8 mouse cellular contexts compared by ENCODE assay signal in genomic region chrX:71493279-71493656, GRCm38 (mm10). TPM values are rescaled to one million over a fixed set of nuclear protein-coding genes. Genes with fewer than 3 reads are reported as not detected.
DNase-seq lines count a peak whose midpoint lies in the region; ATAC-seq and TF ChIP-seq lines count a peak whose summit lies in the region.

No protein-coding gene starts in this region.

- no peak for TF ChIP-seq POLR2A in cerebellum, adult 2 months (IDR thresholded peaks at IDR 0.05; ENCODE audit: borderline replicate concordance, insufficient read depth, low read length)

- intact Hi-C loops in left cerebral cortex, adult 2 months (cut with DNase I), result loop anchor here (2.0 kb wide), 1 partner anchor 58 kb away; no protein-coding TSS in a partner anchor

- DNase-seq in Muller cell, postnatal 12 days (ENCODE audit: inconsistent ontology term), result peak; percentile 40
- peak; percentile 40 to 57 for DNase-seq in cerebellum, adult 2 months
- peak in 1 of 2 experiments; percentile 11 for DNase-seq in left cerebral cortex, adult 2 months (ENCODE audit: extremely low spot score in 1 of 2, low spot score in 2 of 2)
- DNase-seq in lung, postnatal 36 days, result peak; percentile 38
- peak; percentile 19 for DNase-seq in right cerebral cortex, postnatal 25 days

- H3K9ac ChIP-seq in hindbrain, embryonic 16.5 days (ENCODE audit: low read depth, low read length), result peak overlapping the region; percentile 73

- 6% methylated on average over 9 of the region's 9 CpGs for WGBS in cerebellum, adult 2 months
- 18% methylated on average over 9 of the region's 9 CpGs for WGBS in hindbrain, embryonic 16.5 days

- peak overlapping the region; percentile 78 for H3K27ac ChIP-seq in cerebellum, adult 2 months (ENCODE audit: insufficient read depth, low read length)
- peak overlapping the region; percentile 87 for H3K27ac ChIP-seq in hindbrain, embryonic 16.5 days (ENCODE audit: low read depth, low read length)
- H3K27ac ChIP-seq in left cerebral cortex, adult 2 months, result peak overlapping the region; percentile 77

- no peaks in the 10 kb centered on the region for H3K36me3 ChIP-seq in hindbrain, embryonic 16.5 days (ENCODE audit: control insufficient read depth, insufficient read depth, low read length)

- H3K4me1 ChIP-seq in cerebellum, adult 2 months (ENCODE audit: control insufficient read depth, insufficient read depth, low read length), result peaks cover 2% of the 10 kb centered on the region; the same call in 1 of the 2 replicates
- H3K4me1 ChIP-seq in hindbrain, embryonic 16.5 days (ENCODE audit: control insufficient read depth, insufficient read depth, low read depth, low read length), result no peaks in the 10 kb centered on the region; the same call in 1 of the 2 replicates

- ATAC-seq in frontal cortex, adult (ENCODE audit: low TSS enrichment), result peak; percentile 56
- ATAC-seq in hindbrain, embryonic 16.5 days, result peak; percentile 52
- no peak for ATAC-seq in monocyte, adult 5-6 weeks (replicated peaks; ENCODE audit: insufficient number of reproducible peaks, low FRiP score, low TSS enrichment, poor library complexity, severe bottlenecking)

- H3K4me3 ChIP-seq in cerebellum, adult 2 months (replicated peaks; ENCODE audit: insufficient read depth, low read depth, low read length), result peak overlapping the region; percentile 67
- peak overlapping the region; percentile 51 for H3K4me3 ChIP-seq in hindbrain, embryonic 16.5 days (ENCODE audit: low read length)
- peak overlapping the region; percentile 51 for H3K4me3 ChIP-seq in left cerebral cortex, adult 2 months

- peak overlapping the region; percentile 77 for H3K4me2 ChIP-seq in hindbrain, embryonic 16.5 days (ENCODE audit: low read length)

- no peak for TF ChIP-seq CTCF in cerebellum, adult 2 months (IDR thresholded peaks at IDR 0.05; ENCODE audit: borderline replicate concordance, insufficient read depth, low read depth, low read length)
- peak; percentile 18 for TF ChIP-seq CTCF in left cerebral cortex, adult 2 months (IDR thresholded peaks at IDR 0.05)

- no peaks in the 10 kb centered on the region for H3K27me3 ChIP-seq in cerebellum, adult 2 months (ENCODE audit: control insufficient read depth, insufficient read depth, low read length)
- H3K27me3 ChIP-seq in hindbrain, embryonic 16.5 days (replicated peaks; ENCODE audit: control insufficient read depth, insufficient read depth, low read length), result no peaks in the 10 kb centered on the region

- no peaks in the 10 kb centered on the region for H3K9me3 ChIP-seq in hindbrain, embryonic 16.5 days (ENCODE audit: control insufficient read depth, low read length)

RNA-seq across cellular contexts. Expression of gene Cd99l2, which starts 0.6 kb away (rescaled TPM):
- 66.6 and 74.4 TPM in 2 replicates for polyA plus RNA-seq in cerebellum, adult 2 months (2012; rRNA removed)
- 90.7 and 103 TPM in 2 replicates for polyA plus RNA-seq in hindbrain, embryonic 16.5 days (2015; fragmentation: Nextera tagmentation; extraction: Ambion mirVana)
- 10 to 100 TPM; 65.6 to 66.7 TPM for total RNA-seq in left cerebral cortex, adult 2 months (2021)
- 4.7 to 5.5 TPM (median 5.1 TPM) in 3 replicates for total RNA-seq in monocyte, adult 5-6 weeks (2017)

Comparison
In these comparisons a context has a peak if more than half of its experiments do, and no peak if none do; other contexts are left out.
1. RNA of gene Cd99l2, which starts 0.6 kb away (total RNA-seq): 65.6 to 66.7 TPM in left cerebral cortex, adult 2 months; 4.7 to 5.5 TPM in monocyte, adult 5-6 weeks; every median in the first group is over 10 times any median in the second.
2. Peak in every context shown above with its lines, with median percentiles within 50 percentile points of each other: H3K27ac ChIP-seq and H3K4me3 ChIP-seq.